Mouse (Mus musculus) liver, embryonic 12.5 days (tissue): ENCODE results near the gene Gm13285. TPM values are rescaled to one million over a fixed set of nuclear protein-coding genes. Genes with fewer than 3 reads are reported as not detected.
A peak's percentile ranks its signal among the peaks of the same experiment; 100 is the strongest.
"Not testable (repeated sequence)": the region's sequence is repeated elsewhere in the genome, so short reads cannot be mapped to it uniquely, and the experiment has no call there.

Experiments
- ATAC-seq: fragments of 200-750 bp; cut with Nextera tagmentation; 2 replicates; pipeline ENCODE4 v1.8.0; 2017; ENCODE audit warnings: moderate number of reproducible peaks, mild to moderate bottlenecking, moderate library complexity
- H3K27ac ChIP-seq: fragments of 300-500 bp; sonication (generic); 2 replicates; pipeline ENCODE4 v1.5.1; 2016; ENCODE audit warnings: mild to moderate bottlenecking
- H3K27me3 ChIP-seq: fragments of 300-500 bp; sonication (generic); replicated peaks from 2 replicates; pipeline ENCODE4 v1.6.1; 2016; ENCODE audit warnings: mild to moderate bottlenecking, moderate library complexity
- H3K36me3 ChIP-seq: fragments of 300-500 bp; sonication (generic); 2 replicates; pipeline ENCODE4 v1.6.1; 2016; ENCODE audit warnings: mild to moderate bottlenecking, moderate library complexity
- H3K4me1 ChIP-seq: fragments of 300-500 bp; sonication (generic); 2 replicates; pipeline ENCODE4 v1.6.1; 2016
- H3K4me2 ChIP-seq: fragments of 300-500 bp; sonication (generic); 2 replicates; pipeline ENCODE4 v1.6.1; 2016; ENCODE audit warnings: mild to moderate bottlenecking, moderate library complexity
- H3K4me3 ChIP-seq: fragments of 300-500 bp; sonication (generic); 2 replicates; pipeline ENCODE4 v1.5.1; 2016; ENCODE audit warnings: mild to moderate bottlenecking, moderate library complexity
- H3K9ac ChIP-seq: fragments of 300-500 bp; sonication (generic); 2 replicates; pipeline ENCODE4 v1.6.1; 2016; ENCODE audit warnings: mild to moderate bottlenecking, moderate library complexity
- H3K9me3 ChIP-seq: fragments of 300-500 bp; sonication (generic); replicated peaks from 2 replicates; pipeline ENCODE4 v1.6.1; 2016; ENCODE audit warnings: mild to moderate bottlenecking, moderate library complexity
- WGBS: fragments of 180-500 bp; shearing (Covaris S2); methylation state at CpG from one replicate; pipeline ENCODE4 v1.1.7; 2016; ENCODE audit not compliant: insufficient replicate concordance; 5-methylcytosine and 5-hydroxymethylcytosine counted together
- polyA plus RNA-seq: library from polyadenylated mRNA; unstranded; fragments of >200 nt; fragmentation: Nextera tagmentation; extraction: Ambion mirVana; gene quantifications from 2 replicates; pipeline ENCODE4 v1.2.1, GENCODE M21; 2016

Gene Gm13285
- polyA plus RNA-seq, 1 experiment from 2014 or later = 0.13 TPM

- H3K9me3 ChIP-seq, H3K27ac ChIP-seq, H3K27me3 ChIP-seq, H3K4me3 ChIP-seq, H3K4me1 ChIP-seq, H3K36me3 ChIP-seq, ATAC-seq, H3K9ac ChIP-seq: not testable (repeated sequence)
- 0 out of 2 replicates have a peak within 1 kb of the TSS, but pooled peaks have one; percentile 16 for H3K4me2 ChIP-seq
- WGBS = no CpG with 5 or more reads among the region's 32 CpGs
Measured at GRCm38 (mm10) chr4:88773534-88773933, 25.9 kb upstream of the Gm13285 start, which contains the start of gene Gm13290. Gm13290 (plus strand) TSS chr4:88773834.

GRCm38 (mm10) chr4:88776622-88777021 is 22.8 kb upstream of the Gm13285 start, which contains the start of gene Gm13289:
Gm13289 (plus strand) TSS chr4:88776922.
- not testable (repeated sequence) for H3K4me1 ChIP-seq, H3K27ac ChIP-seq, H3K36me3 ChIP-seq, H3K4me3 ChIP-seq, H3K9me3 ChIP-seq, H3K9ac ChIP-seq, H3K27me3 ChIP-seq, ATAC-seq, H3K4me2 ChIP-seq
- WGBS = no CpG with 5 or more reads among the region's 29 CpGs

GRCm38 (mm10) chr4:88779550-88779949 is 19.9 kb upstream of the Gm13285 start, which contains the start of gene Gm13272:
Gm13272 (plus strand) TSS chr4:88779850.
- H3K4me2 ChIP-seq, H3K27ac ChIP-seq, H3K9ac ChIP-seq, H3K4me3 ChIP-seq, H3K27me3 ChIP-seq, H3K4me1 ChIP-seq, H3K36me3 ChIP-seq, ATAC-seq, H3K9me3 ChIP-seq: not testable (repeated sequence)
- WGBS = no CpG with 5 or more reads among the region's 29 CpGs

GRCm38 (mm10) chr4:88780320-88780719 is 19.1 kb upstream of the Gm13285 start:
- WGBS = 43% methylated on average over 16 of the region's 18 CpGs

GRCm38 (mm10) chr4:88781831-88782230 is 17.6 kb upstream of the Gm13285 start, which contains the start of gene Ifnz:
Ifnz (plus strand) TSS chr4:88782131.
- H3K27me3 ChIP-seq, H3K9me3 ChIP-seq, H3K9ac ChIP-seq, H3K4me1 ChIP-seq, H3K36me3 ChIP-seq, H3K27ac ChIP-seq, ATAC-seq: not testable (repeated sequence)
- Histone ChIP-seq H3K4me3 (peak within 1 kb of the TSS; percentile 22; the same call in 1 of the 2 replicates), H3K4me2 (peak within 1 kb of the TSS; percentile 54)
- WGBS = 8% methylated on average over 5 of the region's 7 CpGs

More at GRCm38 (mm10) chr4:88780320-88780719, 19.1 kb upstream of the Gm13285 start:
- H3K27me3 ChIP-seq, H3K36me3 ChIP-seq, H3K4me3 ChIP-seq, H3K9ac ChIP-seq, ATAC-seq, H3K9me3 ChIP-seq, H3K4me2 ChIP-seq, H3K27ac ChIP-seq, H3K4me1 ChIP-seq: not testable (repeated sequence)

- not testable (repeated sequence) for ATAC-seq
- peak overlapping the region; percentile 22; the same call in 1 of the 2 replicates for H3K4me3 ChIP-seq
Measured at GRCm38 (mm10) chr4:88782335-88782734, 17.1 kb upstream of the Gm13285 start.

GRCm38 (mm10) chr4:88785409-88785808 is 14.1 kb upstream of the Gm13285 start, which contains the start of gene Gm13276:
Gm13276 (plus strand) TSS chr4:88785709.
- H3K27ac ChIP-seq, H3K4me1 ChIP-seq, H3K9ac ChIP-seq, H3K4me2 ChIP-seq, H3K36me3 ChIP-seq, H3K27me3 ChIP-seq, ATAC-seq, H3K4me3 ChIP-seq, H3K9me3 ChIP-seq: not testable (repeated sequence)
- no CpG with 5 or more reads among the region's 27 CpGs for WGBS

More at GRCm38 (mm10) chr4:88782335-88782734, 17.1 kb upstream of the Gm13285 start:
- not testable (repeated sequence) for H3K36me3 ChIP-seq, H3K9ac ChIP-seq, H3K27me3 ChIP-seq, H3K4me1 ChIP-seq, H3K9me3 ChIP-seq, H3K27ac ChIP-seq
- WGBS = 0% methylated on average over 15 of the region's 31 CpGs
- peak overlapping the region; percentile 54 for H3K4me2 ChIP-seq

GRCm38 (mm10) chr4:88788402-88788801 is 11.1 kb upstream of the Gm13285 start, which contains the start of gene Gm13277:
Gm13277 (plus strand) TSS chr4:88788632.
- H3K4me1 ChIP-seq, H3K4me2 ChIP-seq, H3K9ac ChIP-seq, H3K4me3 ChIP-seq, H3K36me3 ChIP-seq, H3K9me3 ChIP-seq, H3K27ac ChIP-seq, ATAC-seq, H3K27me3 ChIP-seq: not testable (repeated sequence)
- WGBS = 0% methylated on average over 4 of the region's 28 CpGs

GRCm38 (mm10) chr4:88791250-88791649 is 8.2 kb upstream of the Gm13285 start, which contains the start of gene Gm13278:
Gm13278 (plus strand) TSS chr4:88791550.
- ATAC-seq, H3K36me3 ChIP-seq, H3K4me1 ChIP-seq, H3K4me3 ChIP-seq, H3K27ac ChIP-seq, H3K4me2 ChIP-seq, H3K27me3 ChIP-seq, H3K9me3 ChIP-seq, H3K9ac ChIP-seq: not testable (repeated sequence)
- WGBS = no CpG with 5 or more reads among the region's 28 CpGs

GRCm38 (mm10) chr4:88793936-88794675 is 5.4 kb upstream of the Gm13285 start, which contains the start of gene Gm13275:
Gm13275 (plus strand) TSS chr4:88794487.
- H3K9ac ChIP-seq, H3K27ac ChIP-seq, ATAC-seq, H3K4me1 ChIP-seq, H3K9me3 ChIP-seq, H3K36me3 ChIP-seq, H3K4me3 ChIP-seq, H3K4me2 ChIP-seq, H3K27me3 ChIP-seq: not testable (repeated sequence)
- WGBS = 0% methylated on average over 21 of the region's 52 CpGs

- not testable (repeated sequence) for H3K9ac ChIP-seq, ATAC-seq, H3K4me3 ChIP-seq, H3K27me3 ChIP-seq, H3K27ac ChIP-seq, H3K36me3 ChIP-seq, H3K4me2 ChIP-seq, H3K4me1 ChIP-seq, H3K9me3 ChIP-seq
- no CpG with 5 or more reads among the region's 28 CpGs for WGBS
Measured at GRCm38 (mm10) chr4:88797097-88797496, 2.4 kb upstream of the Gm13285 start, which contains the start of gene Gm13279. Gm13279 (plus strand) TSS chr4:88797397.

- not testable (repeated sequence) for ATAC-seq, H3K36me3 ChIP-seq, H3K27ac ChIP-seq, H3K27me3 ChIP-seq, H3K4me3 ChIP-seq, H3K4me1 ChIP-seq, H3K9ac ChIP-seq, H3K9me3 ChIP-seq
- WGBS = no CpG with 5 or more reads among the region's 29 CpGs
- peak within 1 kb of the TSS; percentile 47 for H3K4me2 ChIP-seq
Measured at GRCm38 (mm10) chr4:88802954-88803353, 3.5 kb downstream of the Gm13285 start, which contains the start of gene Gm13287. Gm13287 (plus strand) TSS chr4:88803254.
